Mouse (Mus musculus) C2C12 (cell line): Measurements from ENCODE around the gene Cnnm1.

ENCODE experiments used
- CEBPB ChIP-seq: IDR thresholded peaks from one replicate; pipeline ENCODE4 v1.6.1; 2011; ENCODE audit warnings: low read depth, mild to moderate bottlenecking, control low read depth, moderate library complexity
- CTCF ChIP-seq: IDR thresholded peaks from one replicate; pipeline ENCODE4 v1.5.1; 2011; ENCODE audit not compliant: control insufficient read depth, insufficient read depth, insufficient read length
- MAX ChIP-seq: IDR thresholded peaks from one replicate; pipeline ENCODE4 v1.6.1; 2011; ENCODE audit warnings: mild to moderate bottlenecking, control low read depth
- MYOD1 ChIP-seq: IDR thresholded peaks from one replicate; pipeline ENCODE4 v1.6.1; 2011; ENCODE audit warnings: low read depth; ENCODE audit not compliant: control insufficient read depth, insufficient read length
- MYOG ChIP-seq: IDR thresholded peaks from one replicate; pipeline ENCODE4 v1.6.1; 2011; ENCODE audit not compliant: control insufficient read depth, insufficient read length; ENCODE audit errors: extremely low read depth
- USF1 ChIP-seq: IDR thresholded peaks from one replicate; pipeline ENCODE4 v1.6.1; 2011; ENCODE audit warnings: low read depth, mild to moderate bottlenecking, control low read depth, moderate library complexity

DNA sequence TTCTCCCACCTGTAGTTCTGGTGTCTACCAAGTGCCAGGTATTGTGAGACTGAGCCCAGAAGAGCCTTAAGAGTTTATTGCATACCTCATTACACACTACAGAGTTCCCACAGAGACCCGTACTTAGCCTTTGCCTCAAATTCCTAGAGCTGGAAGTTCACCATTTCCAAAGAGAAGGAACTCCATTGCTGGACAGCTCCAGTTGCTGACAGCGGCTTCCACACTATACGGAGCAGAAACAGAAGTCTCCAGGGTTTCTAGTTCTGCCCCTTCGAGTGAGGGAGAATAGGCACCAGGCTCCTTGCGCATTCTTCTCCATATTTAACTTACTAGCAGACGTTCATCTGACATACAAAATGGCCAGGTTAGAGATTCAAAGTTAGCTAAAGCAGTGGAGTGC is 2.0 kb downstream of the Cnnm1 start:
- no peak for TF ChIP-seq MAX
- no peak for TF ChIP-seq CTCF
- TF ChIP-seq USF1: no peak
- no peak for TF ChIP-seq MYOG
- no peak for TF ChIP-seq MYOD1
- TF ChIP-seq CEBPB: no peak
